Mouse (Mus musculus): ENCODE data around the gene Ppp1r35. TPM values are rescaled to one million over a fixed set of nuclear protein-coding genes. Genes with fewer than 3 reads are reported as not detected.

The Ppp1r35 gene
- polyA plus RNA-seq, 1 experiment from 2014 or later: 33.9 TPM

GRCm38 (mm10) chr5:137775587-137776290, 2.9 kb upstream of the Ppp1r35 start:
- Histone ChIP-seq H3K27ac (peak overlapping the region; percentile 27; the same call in 1 of the 2 replicates), H3K9me3 (no peaks in the 10 kb centered on the region), H3K4me2 (no peak overlapping the region), H3K4me1 (peaks cover 21% of the 10 kb centered on the region), H3K9ac (no peak overlapping the region), H3K27me3 (no peaks in the 10 kb centered on the region), H3K4me3 (no peak overlapping the region), H3K36me3 (peaks cover 8% of the 10 kb centered on the region)
- no peak for ATAC-seq (ENCODE audit: borderline replicate concordance, extremely low read depth, low FRiP score, low TSS enrichment)
- 93% methylated on average over 2 of the region's 2 CpGs for WGBS

DNA sequence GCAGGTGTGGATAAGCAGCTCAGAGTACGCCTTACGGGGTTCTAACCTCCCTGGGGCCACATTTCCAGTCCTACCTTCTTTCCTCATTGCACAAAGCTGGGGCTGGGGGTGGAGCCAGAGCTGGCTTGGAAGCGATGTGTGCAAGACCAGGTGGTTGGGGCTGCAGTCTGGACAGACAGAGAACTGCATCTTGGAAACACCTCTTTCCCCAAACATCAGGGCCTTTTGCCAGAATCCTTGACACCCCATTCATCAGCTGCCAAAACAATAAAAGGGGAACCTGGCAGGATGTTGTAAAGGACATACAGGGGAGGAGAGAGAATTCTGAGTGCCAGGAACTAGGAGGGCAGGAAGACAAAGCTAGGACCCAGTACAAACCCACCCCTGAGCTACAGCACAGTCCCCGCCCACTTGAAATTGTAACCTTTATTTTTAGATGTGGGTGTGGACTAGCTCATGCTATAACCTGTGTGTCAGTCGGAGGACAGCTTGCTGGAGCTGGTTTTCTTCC, 2.2 kb upstream of the Ppp1r35 start:
- Histone ChIP-seq H3K9me3 (no peaks in the 10 kb centered on the region), H3K4me2 (0 out of 2 replicates have a peak overlapping the region, but pooled peaks have one; percentile 4), H3K27me3 (no peaks in the 10 kb centered on the region), H3K27ac (peak overlapping the region; percentile 27; the same call in 1 of the 2 replicates), H3K36me3 (peaks cover 15% of the 10 kb centered on the region), H3K4me1 (peaks cover 26% of the 10 kb centered on the region), H3K4me3 (no peak overlapping the region), H3K9ac (no peak overlapping the region)
- ATAC-seq (ENCODE audit: borderline replicate concordance, extremely low read depth, low FRiP score, low TSS enrichment): no peak
- WGBS: 22% methylated on average over 5 of the region's 5 CpGs

- H3K9me3 ChIP-seq: no peaks in the 10 kb centered on the region
- H3K27ac ChIP-seq: no peak overlapping the region
- ATAC-seq (ENCODE audit: borderline replicate concordance, extremely low read depth, low FRiP score, low TSS enrichment): no peak
- H3K9ac ChIP-seq: no peak overlapping the region
- peaks cover 24% of the 10 kb centered on the region for H3K36me3 ChIP-seq
- H3K4me2 ChIP-seq: no peak overlapping the region
- H3K4me1 ChIP-seq: peaks cover 31% of the 10 kb centered on the region
- no peaks in the 10 kb centered on the region for H3K27me3 ChIP-seq
- H3K4me3 ChIP-seq: no peak overlapping the region
- WGBS: 67% methylated on average over 7 of the region's 7 CpGs
These were observed 1.3 kb upstream of the Ppp1r35 start for GRCm38 (mm10) chr5:137777267-137777845.

GRCm38 (mm10) chr5:137779053-137779933, 644 bp downstream of the Ppp1r35 start:
- Histone ChIP-seq H3K27ac (peak overlapping the region; percentile 91), H3K9ac (peak overlapping the region; percentile 96), H3K9me3 (no peaks in the 10 kb centered on the region), H3K27me3 (no peaks in the 10 kb centered on the region), H3K4me2 (peak overlapping the region; percentile 92), H3K4me1 (peaks cover 51% of the 10 kb centered on the region), H3K36me3 (peaks cover 37% of the 10 kb centered on the region), H3K4me3 (peak overlapping the region; percentile 99)
- peak; percentile 17; the same call in 1 of the 2 replicates for ATAC-seq (ENCODE audit: borderline replicate concordance, extremely low read depth, low FRiP score, low TSS enrichment)
- under 1% methylated on average over 78 of the region's 83 CpGs for WGBS

- 89% methylated on average over 7 of the region's 7 CpGs for WGBS
These were observed 3.0 kb downstream of the Ppp1r35 start for GRCm38 (mm10) chr5:137781661-137782060.

DNA sequence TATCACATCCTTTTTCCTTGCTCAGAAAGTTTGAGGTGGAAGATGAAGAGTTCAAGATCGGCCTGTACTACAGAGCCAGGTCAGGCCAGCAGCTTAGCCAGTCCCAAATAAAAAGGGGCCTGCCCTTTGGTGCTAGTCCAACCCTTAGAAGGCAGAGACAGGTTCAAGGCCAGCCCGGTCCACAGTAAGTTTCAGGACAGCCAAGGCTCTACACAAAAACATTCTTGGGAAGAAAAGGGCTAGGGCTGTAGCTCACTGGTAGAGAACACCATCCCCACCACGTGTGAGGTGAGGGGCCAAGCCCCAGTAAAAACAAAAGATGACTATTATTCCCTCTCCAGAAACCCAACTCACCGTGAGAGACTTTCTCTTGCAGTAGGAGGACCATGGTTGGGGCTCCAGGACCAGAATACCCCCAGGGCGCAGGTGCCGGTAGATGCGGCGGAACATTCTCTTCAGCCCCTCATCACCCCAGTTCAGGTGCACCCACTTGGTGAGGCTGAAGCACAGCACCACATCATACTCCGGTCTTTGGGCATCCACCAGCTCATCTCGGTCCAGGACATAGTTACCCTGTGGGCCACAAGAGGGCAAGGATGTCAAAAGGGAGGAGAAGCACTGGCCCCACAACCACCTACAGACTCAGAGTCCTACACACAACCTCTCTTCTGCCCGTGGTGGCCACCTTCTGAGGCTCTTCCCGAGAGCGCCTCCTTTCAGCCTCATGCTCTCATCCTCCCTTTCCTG, 4.3 kb downstream of the Ppp1r35 start:
- Histone ChIP-seq H3K27ac (no peak overlapping the region), H3K36me3 (peaks cover 38% of the 10 kb centered on the region), H3K27me3 (no peaks in the 10 kb centered on the region), H3K4me2 (peak overlapping the region; percentile 70), H3K9me3 (no peaks in the 10 kb centered on the region), H3K4me1 (peaks cover 57% of the 10 kb centered on the region), H3K4me3 (peak overlapping the region; percentile 61), H3K9ac (0 out of 2 replicates have a peak overlapping the region, but pooled peaks have one; percentile 79)
- no peak for ATAC-seq (ENCODE audit: borderline replicate concordance, extremely low read depth, low FRiP score, low TSS enrichment)
- WGBS: 75% methylated on average over 13 of the region's 13 CpGs

More at GRCm38 (mm10) chr5:137781661-137782060, 3.0 kb downstream of the Ppp1r35 start:
- Histone ChIP-seq H3K9ac (no peak overlapping the region), H3K27me3 (no peaks in the 10 kb centered on the region), H3K36me3 (peaks cover 38% of the 10 kb centered on the region), H3K4me1 (peaks cover 56% of the 10 kb centered on the region), H3K4me2 (no peak overlapping the region), H3K9me3 (no peaks in the 10 kb centered on the region), H3K4me3 (no peak overlapping the region), H3K27ac (no peak overlapping the region)
- ATAC-seq (ENCODE audit: borderline replicate concordance, extremely low read depth, low FRiP score, low TSS enrichment): no peak

DNA sequence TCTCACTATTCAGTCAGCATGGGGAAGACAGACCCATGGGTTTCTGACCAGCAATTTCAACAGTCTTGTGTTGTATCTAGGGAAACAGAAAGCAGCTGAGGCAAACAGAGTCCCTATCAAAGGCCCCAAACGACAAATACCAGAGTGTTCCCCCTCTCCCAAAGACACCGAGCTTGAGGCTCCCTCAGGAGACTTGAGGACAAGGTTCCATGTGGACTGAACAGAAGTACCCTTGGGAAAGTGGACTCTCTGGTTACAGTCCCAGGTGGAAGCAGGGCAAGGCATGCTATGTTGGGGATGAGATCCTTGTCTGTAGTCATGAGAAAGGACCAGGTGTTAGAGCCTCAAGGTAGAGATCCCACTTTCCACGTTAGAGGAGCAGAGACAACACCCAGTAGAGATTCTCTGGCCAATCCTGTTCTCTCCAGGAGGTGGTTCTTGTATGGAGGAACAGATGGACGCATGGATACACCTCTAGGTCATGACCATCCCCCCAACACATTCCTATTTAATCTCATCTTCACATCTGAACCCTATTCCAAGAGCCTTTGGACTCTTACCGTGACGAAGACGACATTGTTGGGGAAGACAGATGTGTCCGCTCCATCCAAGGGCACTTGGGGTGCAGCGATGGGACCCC, 5.4 kb downstream of the Ppp1r35 start:
- ATAC-seq (ENCODE audit: borderline replicate concordance, extremely low read depth, low FRiP score, low TSS enrichment): no peak
- Histone ChIP-seq H3K4me3 (peak overlapping the region; percentile 61), H3K4me1 (peaks cover 60% of the 10 kb centered on the region), H3K27ac (no peak overlapping the region), H3K9ac (peak overlapping the region; percentile 79), H3K4me2 (peak overlapping the region; percentile 70), H3K9me3 (no peaks in the 10 kb centered on the region), H3K27me3 (no peaks in the 10 kb centered on the region), H3K36me3 (peaks cover 38% of the 10 kb centered on the region)
- WGBS: 49% methylated on average over 9 of the region's 9 CpGs

- Histone ChIP-seq H3K27ac (no peak overlapping the region), H3K36me3 (peaks cover 38% of the 10 kb centered on the region), H3K4me2 (peak overlapping the region; percentile 70), H3K27me3 (no peaks in the 10 kb centered on the region), H3K9me3 (no peaks in the 10 kb centered on the region), H3K9ac (peak overlapping the region; percentile 79), H3K4me3 (peak overlapping the region; percentile 61), H3K4me1 (peaks cover 58% of the 10 kb centered on the region)
- WGBS: 55% methylated on average over 14 of the region's 14 CpGs
- no peak for ATAC-seq (ENCODE audit: borderline replicate concordance, extremely low read depth, low FRiP score, low TSS enrichment)
These were observed 5.9 kb downstream of the Ppp1r35 start for GRCm38 (mm10) chr5:137784546-137784945.

DNA sequence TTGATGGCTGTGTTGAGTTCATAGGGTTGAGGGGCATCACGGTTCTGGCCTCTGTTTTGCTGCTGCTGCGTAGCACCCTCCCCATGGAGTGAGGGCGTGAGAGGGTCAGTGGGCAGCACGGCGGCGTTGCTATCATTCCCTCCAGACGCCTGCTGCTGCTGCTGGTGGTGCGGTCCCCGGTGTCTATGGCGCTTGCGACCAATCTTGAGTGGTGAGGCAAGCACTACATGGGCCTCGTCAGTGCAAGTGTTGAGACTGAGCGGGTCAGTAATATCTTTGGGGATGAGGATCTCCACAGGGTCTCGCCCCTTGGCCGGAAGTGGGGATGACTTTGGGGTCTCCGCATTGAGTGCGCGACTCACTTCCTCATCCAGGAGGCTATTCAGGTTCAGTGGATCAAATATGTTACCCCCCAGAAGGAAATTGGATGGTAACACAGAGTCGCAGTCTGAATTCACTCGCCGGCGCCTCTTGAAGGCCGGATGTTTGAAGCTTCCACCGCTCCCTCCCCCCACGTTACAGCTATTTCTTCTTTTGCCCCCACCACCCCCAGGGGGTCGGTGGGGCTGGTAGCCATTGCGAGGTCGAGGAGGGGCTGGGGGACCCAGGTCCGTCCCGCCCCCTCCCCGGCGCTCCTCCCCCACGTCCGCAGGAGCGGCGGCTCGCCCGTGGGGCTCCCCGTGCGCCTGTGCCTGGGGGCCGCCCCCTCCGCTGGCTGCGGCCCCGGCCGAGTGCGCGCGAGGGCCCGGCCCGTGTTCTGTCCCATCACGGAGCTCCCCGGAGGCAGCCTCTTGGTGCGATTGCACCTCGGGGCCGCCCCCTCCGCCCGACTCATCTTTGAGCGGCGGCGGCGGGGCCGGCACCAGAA, 6.7 kb downstream of the Ppp1r35 start:
- H3K27ac ChIP-seq: peak overlapping the region; percentile 99
- H3K36me3 ChIP-seq: peaks cover 34% of the 10 kb centered on the region
- peak overlapping the region; percentile 70 for H3K4me2 ChIP-seq
- H3K9ac ChIP-seq: peak overlapping the region; percentile 79
- no peaks in the 10 kb centered on the region for H3K27me3 ChIP-seq
- H3K4me1 ChIP-seq: peaks cover 50% of the 10 kb centered on the region
- H3K9me3 ChIP-seq: no peaks in the 10 kb centered on the region
- peak overlapping the region; percentile 61 for H3K4me3 ChIP-seq
- ATAC-seq (ENCODE audit: borderline replicate concordance, extremely low read depth, low FRiP score, low TSS enrichment): peak; percentile 11; the same call in 1 of the 2 replicates
- under 1% methylated on average over 51 of the region's 62 CpGs for WGBS
